ENCODE assay signal across 9 mouse cellular contexts in the genomic region with DNA sequence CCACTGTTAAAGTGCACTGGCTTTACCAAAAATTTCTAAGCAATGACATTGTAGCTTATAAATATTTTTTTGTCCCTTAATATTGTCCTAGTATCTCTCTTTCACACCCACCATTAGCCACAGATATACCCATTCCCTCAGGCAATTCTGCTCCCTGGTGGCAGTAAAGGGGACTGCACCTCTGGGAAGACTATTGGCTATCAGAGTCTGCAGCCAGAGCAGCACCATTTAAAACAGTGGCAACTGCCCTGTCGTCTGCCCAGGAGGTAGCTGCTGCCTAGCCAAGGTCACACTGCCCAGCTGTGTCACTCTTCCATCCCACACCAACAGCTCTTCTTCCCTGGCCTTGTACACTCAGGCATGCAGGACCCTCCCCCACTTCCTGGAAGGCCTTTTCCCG. TPM values are rescaled to one million over a fixed set of nuclear protein-coding genes. Genes with fewer than 3 reads are reported as not detected.
DNase-seq lines count a peak whose midpoint lies in the region; ATAC-seq and TF ChIP-seq lines count a peak whose summit lies in the region.
"Had no signal": no experiment of that assay in that cellular context is flagged by ENCODE, and none has a peak within 500 bp of the region (broad histone marks: within the 10 kb centered on the region; RNA-seq: fewer than 3 reads in every experiment).

No protein-coding gene starts in this region.

- H3K9me3 ChIP-seq in MEL (replicated peaks; ENCODE audit: insufficient read depth, low read length) = no peaks in the 10 kb centered on the region
- no peaks in the 10 kb centered on the region for H3K9me3 ChIP-seq in heart, embryonic 10.5 days
- H3K9me3 ChIP-seq in lung, embryonic 16.5 days (ENCODE audit: control insufficient read depth, low read length) = no peaks in the 10 kb centered on the region
- H3K9me3 ChIP-seq: hindbrain, embryonic 15.5 days had no signal

- no peak overlapping the region for H3ac ChIP-seq in C2C12 (ENCODE audit: control insufficient read depth, insufficient read length, low read depth)

- H3K9ac ChIP-seq in MEL (ENCODE audit: control insufficient read depth, low read depth, low read length, poor library complexity, severe bottlenecking) = no peak overlapping the region
- 0 out of 2 replicates have a peak overlapping the region, but pooled peaks have one; percentile 19 for H3K9ac ChIP-seq in lung, embryonic 16.5 days (ENCODE audit: low read length)
- H3K9ac ChIP-seq: hindbrain, embryonic 15.5 days had no signal

- no peaks in the 10 kb centered on the region for H3K79me3 ChIP-seq in C2C12 (ENCODE audit: low read depth)

- H3K4me2 ChIP-seq in lung, embryonic 16.5 days (ENCODE audit: low read depth, low read length) = no peak overlapping the region; the same call in 1 of the 2 replicates
- H3K4me2 ChIP-seq: hindbrain, embryonic 15.5 days had no signal

- TF ChIP-seq RAD21 in MEL (IDR thresholded peaks at IDR 0.05; ENCODE audit: low read depth, low read length) = peak; percentile 95

- TF ChIP-seq CTCF in C2C12 (IDR thresholded peaks at IDR 0.05; ENCODE audit: control insufficient read depth, insufficient read depth, insufficient read length) (peak; percentile 57), MEL (IDR thresholded peaks at IDR 0.05 in 2 of 3, conservative IDR thresholded peaks at IDR 0.05 in 1 of 3; ENCODE audit: control insufficient read depth in 1 of 3, insufficient read depth in 1 of 3, low read depth in 2 of 3, low read length in 3 of 3, poor library complexity in 1 of 3, severe bottlenecking in 1 of 3) (peak; percentile 87 to 97 (median 94))

- H3K4me3 ChIP-seq in C2C12 (ENCODE audit: insufficient read depth, poor library complexity, severe bottlenecking) (no peak overlapping the region), MEL (ENCODE audit: control insufficient read depth in 1 of 2, insufficient read depth in 1 of 2, low read depth in 2 of 2, low read length in 2 of 2) (no peak overlapping the region)
- H3K4me3 ChIP-seq in heart, embryonic 10.5 days = no peak overlapping the region
- H3K4me3 ChIP-seq in lung, embryonic 16.5 days (ENCODE audit: low read length) = no peak overlapping the region
- H3K4me3 ChIP-seq: hindbrain, embryonic 15.5 days had no signal

- H3K36me3 ChIP-seq in C2C12 (ENCODE audit: control insufficient read depth, insufficient read depth) (no peaks in the 10 kb centered on the region), MEL (ENCODE audit: control insufficient read depth in 1 of 2, insufficient read depth in 2 of 2, low read length in 2 of 2) (peaks cover 0 to 14% of the 10 kb centered on the region in 2 experiments; a peak in 2 of 4 replicates)
- no peaks in the 10 kb centered on the region for H3K36me3 ChIP-seq in heart, embryonic 10.5 days
- no peaks in the 10 kb centered on the region for H3K36me3 ChIP-seq in lung, embryonic 16.5 days (ENCODE audit: control insufficient read depth, insufficient read depth, low read length)
- H3K36me3 ChIP-seq: hindbrain, embryonic 15.5 days had no signal

- WGBS in heart, embryonic 10.5 days = 49% methylated on average over 2 of the region's 2 CpGs
- WGBS in lung, embryonic 16.5 days = 61% methylated on average over 2 of the region's 2 CpGs

- peak; percentile 53 for ATAC-seq in lung, embryonic 16.5 days (ENCODE audit: low read depth)

- H3K27me3 ChIP-seq in C2C12 (ENCODE audit: control insufficient read depth, insufficient read depth, insufficient read length) (peaks cover 15% of the 10 kb centered on the region), MEL (ENCODE audit: control insufficient read depth in 1 of 2, insufficient read depth in 2 of 2, low read length in 2 of 2) (peaks cover 0 to 2% of the 10 kb centered on the region in 2 experiments; a peak in 2 of 4 replicates)
- peaks cover 61% of the 10 kb centered on the region for H3K27me3 ChIP-seq in heart, embryonic 10.5 days (ENCODE audit: insufficient read depth, poor library complexity, severe bottlenecking)
- no peaks in the 10 kb centered on the region for H3K27me3 ChIP-seq in lung, embryonic 16.5 days (ENCODE audit: control insufficient read depth, insufficient read depth, low read depth, low read length)
- H3K27me3 ChIP-seq: hindbrain, embryonic 15.5 days had no signal

- no peak overlapping the region for H3K27ac ChIP-seq in MEL (ENCODE audit: control insufficient read depth, low read depth, low read length)
- H3K27ac ChIP-seq in heart, embryonic 10.5 days = peak overlapping the region; percentile 67; the same call in 1 of the 2 replicates
- H3K27ac ChIP-seq in lung, embryonic 16.5 days (ENCODE audit: low read length) = peak overlapping the region; percentile 54; the same call in 1 of the 2 replicates
- H3K27ac ChIP-seq: hindbrain, embryonic 15.5 days had no signal

- no peaks in the 10 kb centered on the region for H3K79me2 ChIP-seq in C2C12 (ENCODE audit: control insufficient read depth, insufficient read depth)
- H3K79me2 ChIP-seq in MEL (ENCODE audit: control insufficient read depth, insufficient read depth, low read length, poor library complexity) = no peaks in the 10 kb centered on the region

- TF ChIP-seq EP300 in MEL (IDR thresholded peaks at IDR 0.05; ENCODE audit: low read depth in 1 of 2, low read length in 2 of 2) = no peak

- DNase-seq in MEL (ENCODE audit: low read depth, low spot score) = peak; percentile 78
- DNase-seq in cerebellum, postnatal 36 days = peak; percentile 71 to 75
- no peak for DNase-seq in heart, embryonic 10.5 days (ENCODE audit: low spot score)
- peak; percentile 74 for DNase-seq in kidney, adult 9 months
- peak; percentile 24 for DNase-seq in right cerebral cortex, postnatal 25 days
- no peak for DNase-seq in frontal cortex, postnatal 25 days (ENCODE audit: low spot score in 2 of 2)

- peaks cover 3 to 26% of the 10 kb centered on the region in 2 experiments; a peak in 3 of 4 replicates for H3K4me1 ChIP-seq in MEL (ENCODE audit: control insufficient read depth in 1 of 2, insufficient read depth in 2 of 2, low read length in 2 of 2)
- peaks cover 26% of the 10 kb centered on the region for H3K4me1 ChIP-seq in heart, embryonic 10.5 days
- H3K4me1 ChIP-seq in lung, embryonic 16.5 days (replicated peaks; ENCODE audit: control insufficient read depth, insufficient read depth, low read length) = peaks cover 6% of the 10 kb centered on the region; the same call in 1 of the 2 replicates

- no peak for TF ChIP-seq POLR2A in MEL (IDR thresholded peaks at IDR 0.05; ENCODE audit: control insufficient read depth in 1 of 2, insufficient read depth in 1 of 2, low read depth in 1 of 2, low read length in 2 of 2, poor library complexity in 1 of 2)

TF ChIP-seq in C2C12, 6 proteins besides CTCF, POLR2A, EP300 and RAD21:
- TF ChIP-seq USF1 (IDR thresholded peaks at IDR 0.05; ENCODE audit: low read depth) (no peak), MYOG (IDR thresholded peaks at IDR 0.05; ENCODE audit: control insufficient read depth, extremely low read depth, insufficient read length) (no peak), MAX (IDR thresholded peaks at IDR 0.05) (no peak), FOSL1 (IDR thresholded peaks at IDR 0.05; ENCODE audit: insufficient read depth, low read length, poor library complexity, severe bottlenecking) (no peak), MYOD1 (IDR thresholded peaks at IDR 0.05; ENCODE audit: control insufficient read depth, insufficient read length, low read depth) (no peak), CEBPB (IDR thresholded peaks at IDR 0.05; ENCODE audit: low read depth) (no peak)

TF ChIP-seq in MEL, 35 proteins besides CTCF, POLR2A, EP300 and RAD21:
- TF ChIP-seq ZC3H11A (IDR thresholded peaks at IDR 0.05; ENCODE audit: low read depth, low read length) (peak; percentile 96), ZMIZ1 (IDR thresholded peaks at IDR 0.05; ENCODE audit: low read depth, low read length) (no peak), CHD2 (IDR thresholded peaks at IDR 0.05; ENCODE audit: low read length) (no peak), SMC3 (IDR thresholded peaks at IDR 0.05; ENCODE audit: low read depth, low read length) (peak; percentile 99), MAZ (IDR thresholded peaks at IDR 0.05; ENCODE audit: low read depth, low read length) (peak; percentile 33; the same call in 1 of the 2 replicates)
TF ChIP-seq in MEL: peak in this region for 3.

RNA-seq across cellular contexts. Expression of gene Trpm5, which starts 8.1 kb away (rescaled TPM):
- polyA plus RNA-seq in C2C12 (2012; fragmentation: generic; extraction: Trizol) = 2.7 TPM
- total RNA-seq in MEL (2012; rRNA removed) = 1.5 and 1.7 TPM in 2 replicates
- polyA plus RNA-seq in MEL (2012; ENCODE audit: insufficient read depth in 1 of 2, insufficient read length in 2 of 2, low read depth in 1 of 2, low replicate concordance in 2 of 2, missing spikeins in 1 of 2) = 1 to 10 TPM in 1 of 2 experiments, not detected in 1; 1.9 TPM
- 1.1 and 1.5 TPM in 2 replicates for polyA plus RNA-seq in heart, embryonic 10.5 days (2016; fragmentation: Nextera tagmentation; extraction: Ambion mirVana)
- 3.9 and 4.8 TPM in 2 replicates for polyA plus RNA-seq in lung, embryonic 16.5 days (2015; fragmentation: Nextera tagmentation; extraction: Ambion mirVana)

RNA-seq across cellular contexts. Expression of gene Tssc4, which starts 17.3 kb away (rescaled TPM):
- polyA plus RNA-seq in C2C12 (2012; fragmentation: generic; extraction: Trizol) = 86.7 TPM
- total RNA-seq in MEL (2012; rRNA removed) = 63.9 and 76.9 TPM in 2 replicates
- polyA plus RNA-seq in MEL (2012; ENCODE audit: insufficient read depth in 1 of 2, insufficient read length in 2 of 2, low read depth in 1 of 2, low replicate concordance in 2 of 2, missing spikeins in 1 of 2) = 10 to 100 TPM in 1 of 2 experiments, not detected in 1; 75.6 TPM
- 78.0 and 99.5 TPM in 2 replicates for polyA plus RNA-seq in heart, embryonic 10.5 days (2016; fragmentation: Nextera tagmentation; extraction: Ambion mirVana)
- 98.9 and 100 TPM in 2 replicates for polyA plus RNA-seq in lung, embryonic 16.5 days (2015; fragmentation: Nextera tagmentation; extraction: Ambion mirVana)

RNA-seq across cellular contexts. Expression of gene Kcnq1, which starts 19.8 kb away (rescaled TPM):
- not detected for polyA plus RNA-seq in C2C12 (2012; fragmentation: generic; extraction: Trizol)
- total RNA-seq in MEL (2012; rRNA removed) = 0.85 and 0.96 TPM in 2 replicates
- polyA plus RNA-seq in MEL (2012; ENCODE audit: insufficient read depth in 1 of 2, insufficient read length in 2 of 2, low read depth in 1 of 2, low replicate concordance in 2 of 2, missing spikeins in 1 of 2) = under 1 TPM in 1 of 2 experiments, not detected in 1; 0.63 TPM
- 5.4 and 10.5 TPM in 2 replicates for polyA plus RNA-seq in heart, embryonic 10.5 days (2016; fragmentation: Nextera tagmentation; extraction: Ambion mirVana)
- 7.1 and 9.6 TPM in 2 replicates for polyA plus RNA-seq in lung, embryonic 16.5 days (2015; fragmentation: Nextera tagmentation; extraction: Ambion mirVana)

RNA-seq across cellular contexts. Expression of gene Cd81, which starts 33.8 kb away (rescaled TPM):
- polyA plus RNA-seq in C2C12 (2012; fragmentation: generic; extraction: Trizol) = 380 TPM
- 86.8 and 105 TPM in 2 replicates for total RNA-seq in MEL (2012; rRNA removed)
- polyA plus RNA-seq in MEL (2012; ENCODE audit: insufficient read depth in 1 of 2, insufficient read length in 2 of 2, low read depth in 1 of 2, low replicate concordance in 2 of 2, missing spikeins in 1 of 2) = 100 to 1,000 TPM in 1 of 2 experiments, not detected in 1; 133 TPM
- polyA plus RNA-seq in heart, embryonic 10.5 days (2016; fragmentation: Nextera tagmentation; extraction: Ambion mirVana) = 472 and 583 TPM in 2 replicates
- 765 and 788 TPM in 2 replicates for polyA plus RNA-seq in lung, embryonic 16.5 days (2015; fragmentation: Nextera tagmentation; extraction: Ambion mirVana)

Comparison
In these comparisons a context has a peak if more than half of its experiments do, and no peak if none do; other contexts are left out.
1. DNase-seq: peak in MEL (single experiment), cerebellum, postnatal 36 days (2 of 2), kidney, adult 9 months (single experiment) and right cerebral cortex, postnatal 25 days (single experiment); none in heart, embryonic 10.5 days (single experiment) and frontal cortex, postnatal 25 days (0 of 2).